Mouse (Mus musculus) gastrocnemius, adult 2 months (tissue): ENCODE measurements around the gene Heca. TPM values are rescaled to one million over a fixed set of nuclear protein-coding genes. Genes with fewer than 3 reads are reported as not detected.
A peak's percentile ranks its signal among the peaks of the same experiment; 100 is the strongest.
"Not testable (repeated sequence)": the region's sequence is repeated elsewhere in the genome, so short reads cannot be mapped to it uniquely, and the experiment has no call there.

Experiments
- DNase-seq: peaks from one replicate; pipeline ENCODE4 v3.0.0; 2022
- H3K27ac ChIP-seq: fragments of 200-600 bp; 2 replicates; pipeline ENCODE4 v1.8.1; 2022; ENCODE audit warnings: mild to moderate bottlenecking
- H3K4me3 ChIP-seq: fragments of 200-600 bp; 2 replicates; pipeline ENCODE4 v1.8.1; 2022; ENCODE audit warnings: mild to moderate bottlenecking, moderate library complexity
- CTCF ChIP-seq: fragments of 200-600 bp; IDR thresholded peaks from 2 replicates; pipeline ENCODE4 v1.8.1; 2022; ENCODE audit warnings: antibody characterized with exemption, mild to moderate bottlenecking, moderate library complexity
- intact Hi-C: fragments of 180-260 bp; cut with DNase I; formaldehyde crosslinking; loops from one replicate; pipeline ENCODE4 v1.15.1; 2025
- total RNA-seq, 2 experiments: library from RNA; stranded (reverse); gene quantifications; 2 replicates each; pipeline ENCODE4 v1.2.3; 2021

Gene Heca
- total RNA-seq, 2 experiments from 2014 or later: 17.1 to 18.6 TPM

DNA sequence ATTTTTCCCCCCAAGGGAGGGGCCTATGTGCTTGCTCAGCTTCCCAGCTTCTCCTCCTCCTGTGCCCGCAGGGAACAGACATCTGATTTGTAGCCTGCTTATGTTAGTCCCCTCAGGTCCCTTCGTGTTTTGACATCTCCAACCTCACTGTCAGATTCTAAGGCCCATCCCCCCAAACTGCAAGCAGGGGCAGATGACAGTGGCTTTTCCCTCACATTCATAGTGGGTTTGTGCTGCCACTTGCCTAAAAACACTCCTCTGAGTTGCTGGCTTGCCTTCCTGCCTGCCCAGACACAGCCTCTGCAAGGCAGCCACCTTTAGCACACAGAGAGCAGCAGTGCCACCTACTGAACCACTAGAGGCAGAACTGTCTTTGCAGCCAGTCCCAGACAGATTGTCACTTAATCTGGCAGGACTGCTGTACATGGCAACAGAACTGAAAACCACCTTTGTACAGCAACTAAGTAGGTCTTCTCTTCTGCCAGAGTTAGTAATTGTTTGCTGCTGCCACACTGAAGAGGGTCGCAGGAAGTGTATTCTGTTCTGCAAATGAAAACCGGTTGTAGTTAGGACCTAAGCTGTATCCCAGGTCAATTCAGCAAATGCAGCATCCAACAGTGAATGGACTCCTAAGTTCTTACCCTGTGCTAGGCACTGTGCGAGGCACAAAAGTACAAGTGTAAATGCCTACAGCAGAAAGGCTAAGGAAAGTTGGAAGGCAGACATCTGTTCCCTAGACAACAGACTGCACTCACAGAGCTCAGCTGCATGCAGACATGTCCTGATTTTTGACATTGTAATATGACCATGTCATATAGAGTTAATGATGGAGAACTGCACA is 77.8 kb downstream of the Heca start:
- DNase-seq: peak; percentile 66
- intact Hi-C loops: loop anchor here (1.0 kb wide), 1 partner anchor 137 kb away; no protein-coding TSS in a partner anchor

DNA sequence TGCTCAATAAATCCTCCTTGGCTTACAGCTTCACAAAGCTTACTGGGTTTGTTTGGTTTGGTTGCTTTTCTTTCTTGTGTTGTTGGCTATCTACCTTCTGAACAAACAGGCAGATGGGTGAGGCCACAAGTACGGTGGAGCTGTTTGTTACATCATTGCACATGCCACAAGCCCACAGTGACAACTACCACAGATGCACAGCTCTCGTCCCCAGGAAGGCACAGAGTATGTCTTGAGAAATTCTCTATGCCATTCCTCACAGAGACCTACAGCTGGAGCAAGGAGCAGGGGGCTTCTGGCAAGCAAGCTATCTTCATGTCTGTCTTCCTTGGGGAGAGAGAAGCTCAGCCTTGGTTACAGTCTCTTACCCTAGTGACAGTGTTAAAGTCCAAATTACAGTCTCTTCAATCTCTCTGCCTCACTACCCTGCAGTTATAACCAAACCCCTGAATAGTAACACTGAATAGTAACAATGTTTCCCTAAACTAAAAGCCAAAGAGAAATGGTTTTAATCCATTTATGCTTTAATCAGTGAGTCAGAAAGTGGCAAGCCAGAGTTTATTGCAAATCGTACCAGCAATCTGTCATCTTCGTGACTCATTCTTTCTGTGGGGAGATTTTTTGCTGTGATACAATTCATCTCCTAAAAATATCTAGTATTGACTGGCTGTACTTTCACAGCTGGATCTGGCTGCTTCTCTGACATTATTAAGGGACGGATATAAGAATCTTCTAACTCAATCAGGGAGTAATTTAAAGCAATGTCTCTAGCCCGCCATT is 87.0 kb downstream of the Heca start:
- H3K27ac ChIP-seq: no peak overlapping the region
- no peak overlapping the region for H3K4me3 ChIP-seq
- no peak for DNase-seq
- intact Hi-C loops: no loop called here
- no peak for TF ChIP-seq CTCF

More for the DNA sequence above, 77.8 kb downstream of the Heca start:
- TF ChIP-seq CTCF: peak; percentile 92
- no peak overlapping the region for H3K4me3 ChIP-seq
- H3K27ac ChIP-seq: no peak overlapping the region

DNA sequence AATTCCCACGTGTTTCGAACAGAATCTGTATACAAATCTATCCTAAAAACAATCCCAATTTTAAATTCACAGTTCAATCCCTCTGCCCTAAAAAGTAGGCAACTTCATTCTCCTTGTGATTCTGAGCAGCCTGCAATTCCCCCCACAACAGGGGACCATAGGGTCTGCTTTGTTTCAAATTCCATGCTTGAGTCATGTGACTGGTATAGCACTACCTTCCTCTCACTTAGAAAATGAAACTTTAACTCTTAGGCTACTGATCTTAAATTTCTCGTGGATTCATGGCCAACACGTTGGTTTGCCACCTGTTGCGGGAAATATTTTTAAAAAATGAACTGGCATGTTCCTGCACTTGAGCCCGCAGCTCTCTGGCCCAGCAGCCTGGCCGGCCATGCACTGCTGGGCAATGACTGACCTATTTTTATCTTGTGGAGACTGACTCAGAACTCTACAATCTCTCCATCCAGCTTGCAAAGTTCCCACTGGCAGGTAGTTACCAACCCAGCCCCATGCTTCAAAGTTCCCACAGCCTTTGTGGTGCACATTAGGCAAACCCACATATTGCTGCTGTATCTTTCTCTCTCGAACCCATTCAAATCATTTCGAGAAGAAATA is 90.1 kb downstream of the Heca start:
- intact Hi-C loops: no loop called here
- no peak overlapping the region for H3K4me3 ChIP-seq
- no peak for DNase-seq
- no peak overlapping the region for H3K27ac ChIP-seq
- TF ChIP-seq CTCF: no peak

DNA sequence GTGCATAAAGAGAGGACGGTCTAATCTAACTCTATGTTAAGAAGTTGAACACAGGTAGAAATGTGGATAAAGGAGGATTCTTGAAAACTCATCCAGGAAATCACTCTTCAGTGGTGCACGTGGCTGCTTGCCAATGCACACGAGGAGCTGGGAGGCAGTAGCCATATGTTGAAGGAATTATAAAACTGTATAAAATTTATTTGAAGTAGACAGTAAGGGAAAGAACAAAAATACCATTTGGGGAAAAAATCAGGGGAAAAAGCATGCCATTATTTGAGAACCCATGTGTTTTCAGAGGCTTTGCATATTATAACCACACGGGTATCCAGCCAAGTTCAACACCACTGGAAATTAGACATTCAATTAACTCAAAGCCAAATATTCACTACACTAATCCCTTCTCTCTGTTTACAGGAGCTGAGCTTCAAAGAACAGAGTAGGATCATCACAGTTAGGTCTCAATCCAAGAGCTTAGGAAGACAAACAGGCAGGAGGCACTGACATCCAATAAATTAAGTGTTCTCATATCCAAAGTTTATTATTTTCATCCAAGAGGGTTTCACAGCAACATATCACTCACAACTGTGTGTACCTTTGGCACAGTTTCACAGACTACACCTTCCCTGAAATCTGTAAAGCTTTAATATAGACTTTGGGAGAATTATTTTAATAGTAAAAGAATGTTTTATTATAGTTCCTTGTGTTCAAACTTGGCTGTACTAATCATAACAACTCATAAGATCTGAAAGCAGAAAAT is 102.9 kb downstream of the Heca start:
- Histone ChIP-seq H3K27ac (no peak overlapping the region), H3K4me3 (no peak overlapping the region)
- no peak for DNase-seq
- intact Hi-C loops: no loop called here
- TF ChIP-seq CTCF: no peak

DNA sequence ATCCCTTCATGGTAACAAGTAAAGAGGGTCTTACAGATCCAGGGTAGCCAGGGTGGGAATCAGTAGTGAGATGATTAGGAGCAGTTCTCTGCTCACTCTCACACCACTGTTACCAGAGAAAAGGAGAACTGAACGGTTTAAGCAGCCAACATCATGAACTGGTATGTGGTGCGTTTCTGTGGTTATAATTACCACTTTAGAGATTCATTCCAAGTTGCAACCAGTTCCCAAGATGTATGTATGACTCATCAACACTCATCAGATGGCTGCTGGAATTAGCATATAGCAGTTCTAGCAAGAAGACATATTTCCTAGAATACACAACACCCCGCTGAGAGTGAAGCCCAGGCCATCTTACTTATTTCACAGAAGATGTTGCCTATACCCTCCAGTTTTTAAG is 105.8 kb downstream of the Heca start:
- Histone ChIP-seq H3K4me3 (no peak overlapping the region), H3K27ac (no peak overlapping the region)
- intact Hi-C loops: no loop called here
- DNase-seq: no peak
- TF ChIP-seq CTCF: no peak

DNA sequence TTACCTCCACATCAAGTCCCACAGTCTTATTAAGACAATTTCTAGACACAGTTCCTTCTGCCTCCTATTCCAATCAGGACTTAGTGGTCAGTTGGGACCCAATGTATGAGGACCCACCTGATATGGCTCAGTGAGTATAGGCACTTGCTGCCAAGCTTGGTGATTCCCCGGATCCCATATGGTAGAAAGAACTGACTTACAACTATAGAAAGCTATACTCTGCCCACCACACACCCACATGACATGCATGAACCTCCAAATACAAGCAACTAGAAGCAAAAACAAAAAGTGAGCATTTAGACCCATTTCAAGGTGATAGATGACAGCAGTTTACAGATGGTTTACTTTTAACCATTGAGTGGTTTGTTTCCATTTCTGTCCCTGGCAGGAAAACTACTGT is 111.6 kb downstream of the Heca start:
- H3K27ac ChIP-seq: peak overlapping the region; percentile 80; the same call in 1 of the 2 replicates
- intact Hi-C loops: no loop called here
- no peak overlapping the region for H3K4me3 ChIP-seq

DNA sequence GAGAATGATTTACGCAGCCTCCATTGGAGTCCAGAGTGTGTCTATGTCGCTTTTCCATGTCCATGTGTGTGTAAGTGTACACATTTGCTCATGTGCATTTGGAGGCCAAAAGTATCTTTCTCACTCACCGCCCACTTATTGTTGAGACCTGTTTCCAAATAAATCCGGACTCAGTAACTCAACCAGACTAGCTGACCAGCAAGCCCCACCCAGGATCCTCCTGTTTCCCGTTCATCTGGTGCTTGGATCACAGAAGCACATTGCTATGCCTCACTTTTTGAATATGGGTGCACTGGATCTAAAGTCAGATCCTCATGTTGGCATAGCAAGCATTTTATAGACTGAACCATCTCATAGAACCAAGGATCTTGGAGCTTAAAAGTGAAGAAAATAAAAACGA is 112.8 kb downstream of the Heca start:
- intact Hi-C loops: no loop called here
- Histone ChIP-seq H3K27ac (peak overlapping the region; percentile 80), H3K4me3 (peak overlapping the region; percentile 43)
- no peak for TF ChIP-seq CTCF
- no peak for DNase-seq

More for the DNA sequence above, 111.6 kb downstream of the Heca start:
- no peak for DNase-seq
- TF ChIP-seq CTCF: no peak

DNA sequence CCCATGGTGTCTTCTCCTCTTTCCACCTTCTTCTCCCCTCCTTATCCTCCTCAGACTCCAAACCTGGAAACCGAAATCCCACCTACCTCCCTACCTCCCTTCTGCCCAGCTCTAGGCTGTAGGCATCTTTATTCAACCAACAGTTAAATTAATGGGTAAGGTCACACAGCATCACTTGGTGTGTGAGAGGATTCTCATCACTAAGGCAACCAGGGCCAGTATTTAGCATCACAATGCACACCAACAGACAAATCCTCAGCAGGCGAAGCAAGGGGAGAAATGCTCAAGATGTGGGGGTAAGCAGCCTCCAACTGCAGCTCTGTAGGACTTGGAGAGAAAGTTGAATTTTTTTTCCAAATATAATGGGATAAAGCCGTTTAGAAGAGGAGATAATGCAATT is 116.8 kb downstream of the Heca start:
- intact Hi-C loops: no loop called here
- Histone ChIP-seq H3K27ac (no peak overlapping the region), H3K4me3 (no peak overlapping the region)
- no peak for DNase-seq
- TF ChIP-seq CTCF: no peak

DNA sequence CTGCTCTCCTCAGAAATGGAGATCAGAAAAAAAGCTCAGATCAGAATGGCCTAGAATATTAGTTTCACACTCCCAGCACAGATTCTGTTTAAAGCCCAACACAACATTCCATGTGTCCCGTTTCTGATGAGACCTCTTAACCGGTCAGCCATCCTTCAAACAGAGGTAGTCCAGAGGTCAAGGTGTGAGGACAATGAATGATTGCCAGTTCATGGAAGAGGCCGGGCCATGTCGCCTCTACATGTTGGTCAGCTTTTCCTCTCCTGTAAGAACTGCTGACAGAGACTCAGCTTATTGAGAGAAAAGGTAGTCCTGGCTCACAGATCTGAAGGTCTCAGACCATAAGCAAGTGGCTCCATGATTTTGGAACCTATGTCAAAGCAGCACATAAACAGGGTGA is 118.7 kb downstream of the Heca start:
- DNase-seq: no peak
- no peak overlapping the region for H3K4me3 ChIP-seq
- no peak overlapping the region for H3K27ac ChIP-seq
- intact Hi-C loops: no loop called here
- TF ChIP-seq CTCF: no peak

DNA sequence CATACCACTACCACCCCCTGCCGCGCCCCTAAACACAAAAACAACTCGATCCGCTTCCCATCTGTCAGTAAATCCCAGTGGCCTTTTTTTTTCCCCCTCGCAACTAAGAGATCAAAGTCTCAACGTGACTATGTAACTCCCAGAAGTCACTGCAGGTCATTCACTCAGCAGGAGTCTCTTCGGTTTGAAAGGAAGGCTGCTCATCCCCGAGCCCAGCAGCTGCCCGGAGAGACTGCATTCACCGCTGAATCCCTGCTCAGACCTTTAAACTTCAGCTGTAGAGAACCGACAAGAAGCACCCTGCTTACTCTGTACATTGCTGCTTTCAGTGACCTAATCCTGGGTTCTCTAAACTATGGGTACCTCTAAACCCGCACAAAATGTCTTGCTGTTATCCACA is 120.5 kb downstream of the Heca start:
- intact Hi-C loops: no loop called here
- no peak for TF ChIP-seq CTCF
- no peak overlapping the region for H3K27ac ChIP-seq
- DNase-seq: no peak
- no peak overlapping the region for H3K4me3 ChIP-seq

DNA sequence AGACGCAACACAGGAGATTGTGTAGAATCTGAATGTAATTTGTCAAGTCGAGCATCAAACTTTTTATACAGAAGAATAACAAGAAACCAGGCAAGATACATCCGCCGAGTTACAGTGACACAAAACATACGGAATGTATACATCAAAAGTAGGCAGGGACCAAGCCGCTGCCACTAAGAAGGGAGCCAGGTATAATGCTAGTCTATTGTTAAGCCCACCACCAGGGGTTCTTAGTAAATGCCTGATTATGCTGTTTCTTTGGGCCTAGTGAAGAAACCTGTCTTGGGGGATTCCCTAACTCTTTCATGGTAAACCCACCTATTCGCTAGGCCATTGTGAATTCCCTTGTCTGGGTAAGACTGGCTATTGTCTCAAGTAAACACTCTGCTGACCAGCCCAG is 127.4 kb downstream of the Heca start:
- H3K4me3 ChIP-seq, intact Hi-C loops, H3K27ac ChIP-seq, DNase-seq: not testable (repeated sequence)

Other genes with a start within 250 kb of the Heca start
- gene Cited2, start 224.8 kb downstream of the Heca start, total RNA-seq: 100 to 1,000 TPM in 1 of 2 experiments, 10 to 100 TPM in 1; 28.6 to 114 TPM
- 100 to 1,000 TPM; 399 to 405 TPM for gene Txlnb, start 151.8 kb downstream of the Heca start, total RNA-seq
- gene Abracl, start 75.2 kb upstream of the Heca start, total RNA-seq: 1 to 10 TPM; 2.1 to 3.2 TPM
- gene Reps1, start 107.8 kb upstream of the Heca start, total RNA-seq: 10 to 100 TPM; 22.8 to 25.3 TPM